Mouse (Mus musculus) heart, postnatal 0 days (tissue): Measurements from ENCODE around the gene Gse1.

Experiments
- CTCF ChIP-seq: IDR thresholded peaks from 2 replicates; pipeline ENCODE4 v1.5.1; 2016; ENCODE audit warnings: antibody characterized with exemption, control low read depth, low read depth
- EP300 ChIP-seq: IDR thresholded peaks from 2 replicates; pipeline ENCODE4 v1.6.1; 2016; ENCODE audit warnings: antibody characterized with exemption, low read depth

DNA sequence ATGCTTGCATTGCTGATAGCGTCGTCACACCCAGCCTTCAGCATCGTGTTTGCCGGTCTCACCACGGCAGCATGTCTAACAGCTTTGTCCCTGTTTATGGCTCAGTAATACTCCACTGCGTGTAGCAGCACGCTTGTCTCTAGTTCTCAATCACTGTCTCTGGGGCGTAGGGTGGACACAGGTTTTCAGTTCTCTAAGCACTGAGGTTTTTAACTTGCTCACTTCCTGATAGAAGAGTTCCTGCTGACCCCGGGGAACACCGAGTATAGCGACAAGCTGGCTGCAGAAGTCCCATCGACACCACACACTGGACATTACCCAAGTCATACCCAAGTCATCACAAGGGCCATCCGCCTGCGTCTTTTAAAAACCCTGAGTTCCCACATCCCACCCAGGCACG, 207.5 kb downstream of the Gse1 start:
- no peak for TF ChIP-seq CTCF
- TF ChIP-seq EP300: no peak
